Mouse (Mus musculus): ENCODE data around the gene Slc23a4. TPM values are rescaled to one million over a fixed set of nuclear protein-coding genes. Genes with fewer than 3 reads are reported as not detected.

Gene Slc23a4
- polyA plus RNA-seq, 1 experiment from 2014 or later: 1.1 TPM

DNA sequence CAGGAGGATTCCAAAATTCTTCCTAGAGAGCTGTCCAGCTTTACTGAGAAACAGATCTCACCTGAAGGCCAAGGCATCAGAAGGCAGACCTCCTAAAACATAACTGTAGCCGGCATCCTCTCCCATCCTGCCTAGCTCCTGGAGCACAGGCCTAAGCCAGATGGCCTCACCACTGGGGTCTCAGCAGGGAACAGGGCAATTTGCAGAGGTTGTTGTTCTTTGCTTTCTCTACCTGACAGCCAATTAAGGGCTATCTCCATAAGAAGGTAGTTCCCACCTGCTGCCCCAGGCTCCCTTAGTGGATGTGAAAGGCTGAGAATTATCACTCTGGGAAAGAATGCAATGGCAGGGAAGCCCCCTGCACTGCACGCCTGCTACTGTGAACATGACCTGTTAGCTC lies 87.2 kb downstream of the Slc23a4 start:
- no peak for ATAC-seq (ENCODE audit: insufficient number of reproducible peaks, low FRiP score, low TSS enrichment, low read depth)
- H3K4me2 ChIP-seq (replicated peaks): no peak overlapping the region
- H3K27ac ChIP-seq (replicated peaks): no peak overlapping the region
- H3K4me3 ChIP-seq (replicated peaks): no peak overlapping the region
- H3K4me1 ChIP-seq: no peaks in the 10 kb centered on the region
- no peak overlapping the region for H3K9ac ChIP-seq
- no peaks in the 10 kb centered on the region for H3K9me3 ChIP-seq (replicated peaks)
- WGBS: 80% methylated on average over 2 of the region's 2 CpGs
- no peaks in the 10 kb centered on the region for H3K27me3 ChIP-seq
- peaks cover 67% of the 10 kb centered on the region for H3K36me3 ChIP-seq

GRCm38 (mm10) chr6:34899127-34899526 lies 89.1 kb downstream of the Slc23a4 start:
- 88% methylated on average over 2 of the region's 2 CpGs for WGBS

DNA sequence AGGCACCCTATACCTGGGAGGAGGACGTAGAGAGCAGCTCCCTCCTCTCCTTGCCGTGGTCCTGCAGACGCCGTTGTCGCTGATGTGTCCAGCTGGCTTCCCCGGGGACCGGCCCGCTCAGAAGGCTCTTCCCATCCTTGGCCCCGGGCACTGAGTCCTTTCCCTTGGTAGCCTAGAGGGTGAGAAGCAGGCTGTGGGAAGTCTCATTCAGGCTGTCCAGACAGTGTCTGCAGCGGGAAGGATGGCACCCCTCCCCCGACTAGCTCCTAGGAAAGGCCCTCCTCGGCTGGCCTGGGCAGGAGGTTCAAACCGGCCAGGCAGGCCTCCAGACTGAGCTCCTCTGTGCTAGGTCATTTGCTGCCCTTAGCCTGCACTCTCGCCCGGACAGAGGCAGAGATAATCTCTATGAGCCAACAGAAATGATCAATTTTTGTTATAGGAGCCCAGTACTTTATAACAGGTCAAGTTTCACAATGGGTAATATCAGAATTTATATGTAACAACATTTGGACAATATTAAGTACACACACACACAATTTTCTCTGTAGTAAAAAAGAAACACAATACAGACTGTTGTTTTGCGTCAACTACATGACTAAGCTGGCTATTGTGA lies 91.9 kb downstream of the Slc23a4 start:
- 61% methylated on average over 16 of the region's 16 CpGs for WGBS
- H3K4me2 ChIP-seq (replicated peaks): no peak overlapping the region
- no peaks in the 10 kb centered on the region for H3K4me1 ChIP-seq
- peaks cover 69% of the 10 kb centered on the region for H3K36me3 ChIP-seq
- no peaks in the 10 kb centered on the region for H3K27me3 ChIP-seq
- no peak overlapping the region for H3K9ac ChIP-seq
- H3K27ac ChIP-seq (replicated peaks): no peak overlapping the region
- no peak overlapping the region for H3K4me3 ChIP-seq (replicated peaks)
- no peaks in the 10 kb centered on the region for H3K9me3 ChIP-seq (replicated peaks)
- ATAC-seq (ENCODE audit: insufficient number of reproducible peaks, low FRiP score, low TSS enrichment, low read depth): no peak

More at GRCm38 (mm10) chr6:34899127-34899526, 89.1 kb downstream of the Slc23a4 start:
- no peak overlapping the region for H3K4me2 ChIP-seq (replicated peaks)
- H3K9me3 ChIP-seq (replicated peaks): no peaks in the 10 kb centered on the region
- no peaks in the 10 kb centered on the region for H3K27me3 ChIP-seq
- no peak overlapping the region for H3K9ac ChIP-seq
- H3K27ac ChIP-seq (replicated peaks): no peak overlapping the region
- H3K36me3 ChIP-seq: peaks cover 66% of the 10 kb centered on the region
- H3K4me1 ChIP-seq: no peaks in the 10 kb centered on the region
- ATAC-seq (ENCODE audit: insufficient number of reproducible peaks, low FRiP score, low TSS enrichment, low read depth): no peak
- no peak overlapping the region for H3K4me3 ChIP-seq (replicated peaks)

- peaks cover 69% of the 10 kb centered on the region for H3K36me3 ChIP-seq
- H3K9ac ChIP-seq: no peak overlapping the region
- no peaks in the 10 kb centered on the region for H3K9me3 ChIP-seq (replicated peaks)
- H3K4me2 ChIP-seq (replicated peaks): no peak overlapping the region
- ATAC-seq (ENCODE audit: insufficient number of reproducible peaks, low FRiP score, low TSS enrichment, low read depth): 0 out of 2 replicates have a peak, but pooled peaks have one; percentile 9
- no peak overlapping the region for H3K27ac ChIP-seq (replicated peaks)
- no peaks in the 10 kb centered on the region for H3K4me1 ChIP-seq
- no peak overlapping the region for H3K4me3 ChIP-seq (replicated peaks)
- H3K27me3 ChIP-seq: no peaks in the 10 kb centered on the region
- 80% methylated on average over 7 of the region's 7 CpGs for WGBS
Observed at GRCm38 (mm10) chr6:34895569-34895968, 92.6 kb downstream of the Slc23a4 start.

Other genes with a start within 250 kb of the Slc23a4 start
- gene Agbl3, start 208.0 kb downstream of the Slc23a4 start, polyA plus RNA-seq (2015; fragmentation: Nextera tagmentation; extraction: Ambion mirVana): 8.1 and 8.9 TPM in 2 replicates
- gene Tmem140, start 125.3 kb downstream of the Slc23a4 start, polyA plus RNA-seq (2015; fragmentation: Nextera tagmentation; extraction: Ambion mirVana): 3.0 and 3.9 TPM in 2 replicates
- gene Cyren, start 110.3 kb downstream of the Slc23a4 start, polyA plus RNA-seq (2015; fragmentation: Nextera tagmentation; extraction: Ambion mirVana): 14.8 and 17.4 TPM in 2 replicates
- gene Wdr91, start 77.5 kb downstream of the Slc23a4 start, polyA plus RNA-seq (2015; fragmentation: Nextera tagmentation; extraction: Ambion mirVana): 10.0 and 12.0 TPM in 2 replicates
- not detected in 2 replicates for gene Stra8, start 68.2 kb downstream of the Slc23a4 start, polyA plus RNA-seq (2015; fragmentation: Nextera tagmentation; extraction: Ambion mirVana)
- 29.3 and 29.7 TPM in 2 replicates for gene Cnot4, start 145.3 kb upstream of the Slc23a4 start, polyA plus RNA-seq (2015; fragmentation: Nextera tagmentation; extraction: Ambion mirVana)
- gene Nup205, start 189.0 kb upstream of the Slc23a4 start, polyA plus RNA-seq (2015; fragmentation: Nextera tagmentation; extraction: Ambion mirVana): 28.0 and 29.0 TPM in 2 replicates